Mouse (Mus musculus) C2C12 (cell line): ENCODE results near the gene Gm20458.

Experiments used
- CEBPB ChIP-seq: IDR thresholded peaks from one replicate; pipeline ENCODE4 v1.6.1; 2011; ENCODE audit warnings: low read depth, mild to moderate bottlenecking, control low read depth, moderate library complexity
- CTCF ChIP-seq: IDR thresholded peaks from one replicate; pipeline ENCODE4 v1.5.1; 2011; ENCODE audit not compliant: control insufficient read depth, insufficient read depth, insufficient read length
- MAX ChIP-seq: IDR thresholded peaks from one replicate; pipeline ENCODE4 v1.6.1; 2011; ENCODE audit warnings: mild to moderate bottlenecking, control low read depth
- MYOD1 ChIP-seq: IDR thresholded peaks from one replicate; pipeline ENCODE4 v1.6.1; 2011; ENCODE audit warnings: low read depth; ENCODE audit not compliant: control insufficient read depth, insufficient read length
- USF1 ChIP-seq: IDR thresholded peaks from one replicate; pipeline ENCODE4 v1.6.1; 2011; ENCODE audit warnings: low read depth, mild to moderate bottlenecking, control low read depth, moderate library complexity

- TF ChIP-seq CTCF (no peak), MAX (no peak), USF1 (no peak), CEBPB (no peak), MYOD1 (no peak)
Observed at GRCm38 (mm10) chr2:164534315-164534714, 73.5 kb downstream of the Gm20458 start.
